Mouse (Mus musculus): ENCODE results near the gene Wbp2nl.

- no peak for TF ChIP-seq CTCF (IDR thresholded peaks at IDR 0.05)
- no peak for TF ChIP-seq POLR2A (IDR thresholded peaks at IDR 0.05; ENCODE audit: insufficient read depth, low read depth, low read length)
- TF ChIP-seq EP300 (IDR thresholded peaks at IDR 0.05; ENCODE audit: insufficient read depth, low read depth, low read length): no peak
Measured at GRCm38 (mm10) chr15:82325382-82325781, 26.6 kb downstream of the Wbp2nl start.
